Mouse (Mus musculus) midbrain, postnatal 0 days (tissue): Measurements from ENCODE around the gene Cct2. TPM values are rescaled to one million over a fixed set of nuclear protein-coding genes. Genes with fewer than 3 reads are reported as not detected.

Experiments
- ATAC-seq: fragments of 200-750 bp; cut with Nextera tagmentation; 2 replicates; pipeline ENCODE4 v1.8.0; 2017; ENCODE audit warnings: moderate number of reproducible peaks, mild to moderate bottlenecking, moderate TSS enrichment, moderate library complexity; ENCODE audit not compliant: low FRiP score
- DNase-seq: peaks from one replicate; pipeline ENCODE4 v3.0.0-alpha.2; 2015; ENCODE audit warnings: low spot score
- H3K27ac ChIP-seq: fragments of 300-500 bp; sonication (generic); 2 replicates; pipeline ENCODE4 v1.5.1; 2014; ENCODE audit warnings: low read depth, mild to moderate bottlenecking, low read length, mixed read lengths
- H3K27me3 ChIP-seq: fragments of 300-500 bp; sonication (generic); 2 replicates; pipeline ENCODE4 v1.6.1; 2014; ENCODE audit warnings: low read length, control low read depth, mixed read lengths; ENCODE audit not compliant: insufficient read depth
- H3K36me3 ChIP-seq: fragments of 300-500 bp; sonication (generic); 2 replicates; pipeline ENCODE4 v1.6.1; 2014; ENCODE audit warnings: low read length, control low read depth, mixed read lengths; ENCODE audit not compliant: insufficient read depth
- H3K4me1 ChIP-seq: fragments of 300-500 bp; sonication (generic); 2 replicates; pipeline ENCODE4 v1.6.1; 2014; ENCODE audit warnings: mild to moderate bottlenecking, control low read depth, antibody characterized with exemption, low read length, mixed read lengths; ENCODE audit not compliant: insufficient read depth
- H3K4me2 ChIP-seq: fragments of 300-500 bp; sonication (generic); 2 replicates; pipeline ENCODE4 v1.6.1; 2014; ENCODE audit warnings: low read depth, mild to moderate bottlenecking, low read length, mixed read lengths; ENCODE audit not compliant: poor library complexity, severe bottlenecking
- H3K4me3 ChIP-seq: fragments of 300-500 bp; sonication (generic); 2 replicates; pipeline ENCODE4 v1.5.1; 2014; ENCODE audit warnings: low read depth, mild to moderate bottlenecking, low read length, moderate library complexity
- H3K9ac ChIP-seq: fragments of 300-500 bp; sonication (generic); replicated peaks from 2 replicates; pipeline ENCODE4 v1.6.1; 2014; ENCODE audit warnings: mild to moderate bottlenecking, low read length, moderate library complexity, mixed read lengths; ENCODE audit not compliant: poor library complexity, severe bottlenecking
- H3K9me3 ChIP-seq: fragments of 300-500 bp; sonication (generic); 2 replicates; pipeline ENCODE4 v1.6.1; 2016; ENCODE audit warnings: low read length, control low read depth
- CTCF ChIP-seq: IDR thresholded peaks from 2 replicates; pipeline ENCODE4 v1.5.1; 2016; ENCODE audit warnings: antibody characterized with exemption, mild to moderate bottlenecking
- WGBS: fragments of 180-500 bp; shearing (Covaris S2); extraction: QIAGEN DNeasy Blood & Tissue Kit; methylation state at CpG from one replicate; pipeline ENCODE4 v1.1.7; 2014; 5-methylcytosine and 5-hydroxymethylcytosine counted together
- polyA plus RNA-seq: library from polyadenylated mRNA; unstranded; fragments of >200 nt; fragmentation: Nextera tagmentation; extraction: Ambion mirVana; gene quantifications from 2 replicates; pipeline ENCODE4 v1.2.1, GENCODE M21; 2015
- total RNA-seq: library from RNA; depleted of rRNA; stranded (reverse); fragments of >200 nt; gene quantifications from 2 replicates; pipeline ENCODE4 v1.2.3, GENCODE M21; 2014; rRNA removed

The Cct2 gene
- total and polyA plus RNA-seq, 2 experiments from 2014 or later, result 213 to 231 TPM

GRCm38 (mm10) chr10:117014565-117014964, 49.0 kb downstream of the Cct2 start:
- WGBS, result 90% methylated on average over 5 of the region's 5 CpGs
- TF ChIP-seq CTCF, result no peak
- Histone ChIP-seq H3K4me1 (no peaks in the 10 kb centered on the region), H3K27ac (no peak overlapping the region), H3K27me3 (no peaks in the 10 kb centered on the region), H3K9me3 (no peaks in the 10 kb centered on the region), H3K4me2 (no peak overlapping the region), H3K9ac (no peak overlapping the region), H3K36me3 (no peaks in the 10 kb centered on the region), H3K4me3 (no peak overlapping the region)
- ATAC-seq (no peak), DNase-seq (no peak)

DNA sequence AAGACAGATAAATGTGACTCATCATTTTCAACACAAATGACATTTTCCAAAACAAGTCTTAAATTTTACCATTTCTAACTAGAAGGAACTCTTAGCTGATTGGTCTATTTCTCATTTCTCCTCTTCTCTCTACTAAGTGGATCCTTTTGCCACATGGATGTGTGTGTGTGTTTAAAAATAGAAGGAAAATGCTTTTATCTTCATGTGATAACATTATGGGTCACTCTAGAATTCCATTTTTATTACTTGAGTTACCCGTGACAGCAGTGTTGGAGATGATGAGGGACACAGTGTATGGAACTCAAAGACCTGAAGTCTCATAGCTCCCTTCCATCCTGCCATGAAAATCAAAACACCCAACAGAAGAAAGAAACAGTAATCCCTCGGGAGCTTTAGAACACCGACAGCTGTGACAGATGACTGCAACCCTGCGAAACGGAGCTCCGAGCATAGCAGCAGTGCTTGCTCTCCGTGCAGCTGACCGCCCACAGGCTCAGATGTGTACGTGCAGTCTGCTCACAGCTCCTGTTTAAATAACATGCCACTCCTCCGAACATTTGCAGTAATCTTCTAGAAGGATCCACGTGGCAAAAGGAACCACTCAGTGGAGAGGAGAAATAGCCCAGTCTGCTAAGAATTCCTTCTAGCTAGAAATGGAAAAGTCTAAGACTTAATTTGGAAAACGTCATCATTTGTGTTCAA, 49.8 kb downstream of the Cct2 start:
- ATAC-seq (peak; percentile 86), DNase-seq (peak; percentile 62)
- H3K9me3 ChIP-seq, result no peaks in the 10 kb centered on the region
- H3K4me3 ChIP-seq, result peak overlapping the region; percentile 13; the same call in 1 of the 2 replicates
- H3K36me3 ChIP-seq, result no peaks in the 10 kb centered on the region
- TF ChIP-seq CTCF, result peak; percentile 32; the same call in 1 of the 2 replicates
- H3K27ac ChIP-seq, result no peak overlapping the region
- H3K4me2 ChIP-seq, result peak overlapping the region; percentile 35
- H3K9ac ChIP-seq, result no peak overlapping the region
- 12% methylated on average over 12 of the region's 12 CpGs for WGBS
- H3K4me1 ChIP-seq, result no peaks in the 10 kb centered on the region
- no peaks in the 10 kb centered on the region for H3K27me3 ChIP-seq

GRCm38 (mm10) chr10:117011047-117011446, 52.6 kb downstream of the Cct2 start:
- Histone ChIP-seq H3K27me3 (no peaks in the 10 kb centered on the region), H3K4me2 (no peak overlapping the region), H3K9me3 (no peaks in the 10 kb centered on the region), H3K36me3 (no peaks in the 10 kb centered on the region), H3K27ac (no peak overlapping the region), H3K9ac (no peak overlapping the region), H3K4me1 (no peaks in the 10 kb centered on the region), H3K4me3 (no peak overlapping the region)
- ATAC-seq (no peak), DNase-seq (no peak)
- 43% methylated on average over 8 of the region's 8 CpGs for WGBS
- TF ChIP-seq CTCF, result no peak

GRCm38 (mm10) chr10:117009691-117010090, 53.9 kb downstream of the Cct2 start:
- no peaks in the 10 kb centered on the region for H3K4me1 ChIP-seq
- H3K9me3 ChIP-seq, result no peaks in the 10 kb centered on the region
- H3K4me3 ChIP-seq, result no peak overlapping the region
- no peak for DNase-seq
- H3K27ac ChIP-seq, result no peak overlapping the region
- no peak overlapping the region for H3K9ac ChIP-seq
- no peak for ATAC-seq
- 85% methylated on average over 6 of the region's 6 CpGs for WGBS
- no peak overlapping the region for H3K4me2 ChIP-seq
- no peaks in the 10 kb centered on the region for H3K27me3 ChIP-seq
- no peaks in the 10 kb centered on the region for H3K36me3 ChIP-seq
- TF ChIP-seq CTCF, result no peak

- ATAC-seq, result no peak
Measured at GRCm38 (mm10) chr10:117005707-117006464, 57.7 kb downstream of the Cct2 start.

DNA sequence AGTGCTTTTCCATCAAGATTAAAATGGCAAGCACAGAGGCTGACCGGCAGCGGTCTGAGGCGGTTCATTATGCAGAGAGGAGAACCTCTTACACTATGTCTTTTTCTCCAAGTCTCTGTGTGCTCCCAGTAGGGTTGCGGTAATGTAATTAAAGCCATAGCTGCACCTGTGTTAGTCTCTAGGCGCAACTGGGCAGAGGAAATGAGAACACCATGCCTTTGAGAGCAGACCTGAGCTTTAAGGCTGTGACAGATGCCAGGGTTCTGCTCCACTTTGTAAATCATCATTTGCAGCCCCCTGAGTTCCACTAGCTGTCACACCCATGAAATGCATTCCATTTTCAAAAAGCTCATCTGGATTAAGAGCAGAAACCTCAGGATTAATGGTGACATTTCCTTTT, 58.9 kb downstream of the Cct2 start:
- no peak for TF ChIP-seq CTCF
- ATAC-seq (no peak), DNase-seq (no peak)
- 41% methylated on average over 5 of the region's 5 CpGs for WGBS
- Histone ChIP-seq H3K27ac (no peak overlapping the region), H3K9ac (no peak overlapping the region), H3K4me2 (no peak overlapping the region), H3K36me3 (no peaks in the 10 kb centered on the region), H3K4me3 (no peak overlapping the region), H3K4me1 (0 out of 2 replicates have a peak, but pooled peaks cover 3% of the 10 kb centered on the region), H3K9me3 (no peaks in the 10 kb centered on the region), H3K27me3 (no peaks in the 10 kb centered on the region)

More at GRCm38 (mm10) chr10:117005707-117006464, 57.7 kb downstream of the Cct2 start:
- H3K4me2 ChIP-seq, result no peak overlapping the region
- H3K36me3 ChIP-seq, result no peaks in the 10 kb centered on the region
- H3K9ac ChIP-seq, result no peak overlapping the region
- H3K9me3 ChIP-seq, result no peaks in the 10 kb centered on the region
- 0 out of 2 replicates have a peak, but pooled peaks cover 3% of the 10 kb centered on the region for H3K4me1 ChIP-seq
- DNase-seq, result no peak
- H3K4me3 ChIP-seq, result no peak overlapping the region
- no peaks in the 10 kb centered on the region for H3K27me3 ChIP-seq
- no peak overlapping the region for H3K27ac ChIP-seq
- no peak for TF ChIP-seq CTCF
- 52% methylated on average over 12 of the region's 12 CpGs for WGBS

Other genes starting within 250 kb of the Cct2 start
- gene Myrfl, start 166.9 kb downstream of the Cct2 start, total RNA-seq, result 0.11 TPM in 1 of 2 replicates, not detected in the other
- gene Myrfl, start 166.9 kb downstream of the Cct2 start, polyA plus RNA-seq, result 0.09 TPM in 2 replicates
- 99.8 and 142 TPM in 2 replicates for gene Rab3ip, start 113.0 kb downstream of the Cct2 start, total RNA-seq
- 34.4 and 34.6 TPM in 2 replicates for gene Rab3ip, start 113.0 kb downstream of the Cct2 start, polyA plus RNA-seq
- not detected in 2 replicates for gene Gm10271, start 91.2 kb downstream of the Cct2 start, total RNA-seq
- gene Gm10271, start 91.2 kb downstream of the Cct2 start, polyA plus RNA-seq, result not detected in 2 replicates
- 0.27 TPM in 1 of 2 replicates, not detected in the other for gene Best3, start 77.5 kb downstream of the Cct2 start, total RNA-seq
- gene Best3, start 77.5 kb downstream of the Cct2 start, polyA plus RNA-seq, result 0.11 and 0.13 TPM in 2 replicates
- not detected in 2 replicates for gene Lrrc10, start 18.5 kb downstream of the Cct2 start, total RNA-seq
- gene Lrrc10, start 18.5 kb downstream of the Cct2 start, polyA plus RNA-seq, result not detected in 2 replicates
- gene Frs2, start 84.7 kb upstream of the Cct2 start, total RNA-seq, result 20.3 and 23.4 TPM in 2 replicates
- 15.2 and 17.3 TPM in 2 replicates for gene Frs2, start 84.7 kb upstream of the Cct2 start, polyA plus RNA-seq
- gene Yeats4, start 160.7 kb upstream of the Cct2 start, total RNA-seq, result 79.0 and 90.4 TPM in 2 replicates
- gene Yeats4, start 160.7 kb upstream of the Cct2 start, polyA plus RNA-seq, result 104 and 107 TPM in 2 replicates
- gene 9530003J23Rik, start 174.9 kb upstream of the Cct2 start, total RNA-seq, result not detected in 2 replicates
- 0.22 and 0.26 TPM in 2 replicates for gene 9530003J23Rik, start 174.9 kb upstream of the Cct2 start, polyA plus RNA-seq
- 9.7 and 13.0 TPM in 2 replicates for gene Lyz2, start 218.5 kb upstream of the Cct2 start, total RNA-seq
- gene Lyz2, start 218.5 kb upstream of the Cct2 start, polyA plus RNA-seq, result 23.8 and 26.8 TPM in 2 replicates
- not detected in 2 replicates for gene Lyz1, start 229.1 kb upstream of the Cct2 start, total RNA-seq
- gene Lyz1, start 229.1 kb upstream of the Cct2 start, polyA plus RNA-seq, result 0.17 TPM in 1 of 2 replicates, not detected in the other